Mouse (Mus musculus): Measurements from ENCODE around the gene Tanc1.

DNA sequence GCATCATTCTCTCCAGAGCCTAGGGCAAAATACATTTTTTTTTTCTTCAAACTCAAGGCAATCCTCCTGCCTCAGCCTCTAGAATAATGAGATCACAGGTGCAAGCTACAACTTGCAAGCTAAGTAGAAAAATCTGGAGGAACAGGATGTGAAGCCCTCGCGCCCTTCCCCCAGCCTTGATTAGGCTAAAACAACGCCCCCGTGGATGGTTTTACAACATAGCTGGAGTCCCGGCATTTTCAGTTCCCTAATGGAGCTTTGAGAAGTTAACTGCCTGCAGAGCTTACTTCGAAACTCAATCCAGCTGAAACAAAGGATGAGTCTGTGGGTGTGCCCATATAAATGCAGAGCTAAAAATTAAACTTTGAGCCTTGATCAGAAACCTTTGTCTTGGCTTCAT is 277.9 kb downstream of the Tanc1 start:
- TF ChIP-seq CTCF (IDR thresholded peaks at IDR 0.05; ENCODE audit: low read depth) (no peak), EP300 (IDR thresholded peaks at IDR 0.05; ENCODE audit: low read depth) (no peak)
